Mouse (Mus musculus): ENCODE measurements around the gene Gls. TPM values are rescaled to one million over a fixed set of nuclear protein-coding genes. Genes with fewer than 3 reads are reported as not detected.

The Gls gene
- total and polyA plus RNA-seq, 3 experiments = 148 to 358 (median 311) TPM

DNA sequence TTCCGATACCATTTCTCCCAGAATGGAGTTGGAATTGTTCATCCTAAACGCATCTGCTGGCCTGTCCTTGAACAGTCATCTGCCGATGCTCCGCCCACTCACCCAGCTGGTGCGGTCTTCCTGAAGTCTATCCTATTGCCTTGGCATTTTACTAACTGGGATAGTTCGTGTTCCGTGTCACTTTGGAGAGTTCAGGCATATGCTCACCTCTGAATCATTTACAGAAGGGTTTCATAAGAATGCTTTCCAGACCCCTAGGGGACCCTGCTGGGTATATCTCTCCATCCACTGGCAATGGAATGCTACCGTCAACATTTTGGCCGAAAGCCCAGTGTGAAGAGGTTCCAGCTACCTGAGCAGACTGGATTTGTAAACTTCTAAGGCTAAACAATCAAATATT, 37.3 kb upstream of the Gls start:
- Histone ChIP-seq H3K4me1 (ENCODE audit: insufficient read depth, low read depth, low read length) (no peaks in the 10 kb centered on the region), H3K4me3 (ENCODE audit: low read depth, low read length) (no peak overlapping the region), H3K9me3 (replicated peaks) (no peaks in the 10 kb centered on the region), H3K27me3 (ENCODE audit: insufficient read depth, low read length) (peaks cover 15% of the 10 kb centered on the region), H3K36me3 (replicated peaks) (no peaks in the 10 kb centered on the region)
- no peak for TF ChIP-seq CTCF (IDR thresholded peaks at IDR 0.05; ENCODE audit: low read depth, low read length)
- TF ChIP-seq POLR2AphosphoS5 (IDR thresholded peaks at IDR 0.05; ENCODE audit: insufficient replicate concordance, low read depth, low read length) = no peak
- no peak for TF ChIP-seq TAL1 (conservative IDR thresholded peaks at IDR 0.05; ENCODE audit: low read depth, low read length)
- no peak for TF ChIP-seq GATA2 (IDR thresholded peaks at IDR 0.05; ENCODE audit: borderline replicate concordance, low read depth, low read length)
- TF ChIP-seq GATA1 (IDR thresholded peaks at IDR 0.05; ENCODE audit: borderline replicate concordance, low read length) = no peak
- ATAC-seq (ENCODE audit: extremely low read depth, insufficient number of reproducible peaks, low FRiP score, poor library complexity, severe bottlenecking) (no peak), DNase-seq (ENCODE audit: low spot score) (no peak)

DNA sequence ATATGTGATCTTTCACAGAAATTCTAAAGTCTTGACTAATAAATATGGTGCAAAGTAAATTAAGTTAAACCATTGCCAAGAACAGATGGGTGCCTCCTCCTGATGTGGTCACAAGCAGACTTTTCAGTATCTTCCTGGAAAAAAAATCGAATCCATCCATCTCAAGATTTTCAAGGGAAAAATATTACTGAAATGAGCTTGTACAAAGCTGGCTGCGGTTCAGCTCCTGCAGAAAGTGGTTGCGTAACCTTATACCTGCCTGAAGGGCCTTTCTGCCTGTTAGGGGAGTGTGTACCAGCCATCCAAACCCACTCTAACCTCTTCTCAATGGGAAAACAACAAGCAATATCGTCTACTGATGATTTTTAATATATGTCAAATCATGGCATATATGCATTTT, 36.6 kb upstream of the Gls start:
- TF ChIP-seq TAL1 (conservative IDR thresholded peaks at IDR 0.05; ENCODE audit: low read depth, low read length) (no peak), GATA1 (IDR thresholded peaks at IDR 0.05; ENCODE audit: borderline replicate concordance, low read length) (no peak), CTCF (IDR thresholded peaks at IDR 0.05; ENCODE audit: low read depth, low read length) (no peak), GATA2 (IDR thresholded peaks at IDR 0.05; ENCODE audit: borderline replicate concordance, low read depth, low read length) (no peak), POLR2AphosphoS5 (IDR thresholded peaks at IDR 0.05; ENCODE audit: insufficient replicate concordance, low read depth, low read length) (no peak)
- Histone ChIP-seq H3K4me1 (ENCODE audit: insufficient read depth, low read depth, low read length) (no peaks in the 10 kb centered on the region), H3K36me3 (replicated peaks) (no peaks in the 10 kb centered on the region), H3K9me3 (replicated peaks) (no peaks in the 10 kb centered on the region), H3K27me3 (ENCODE audit: insufficient read depth, low read length) (peaks cover 17% of the 10 kb centered on the region), H3K4me3 (ENCODE audit: low read depth, low read length) (no peak overlapping the region)
- no peak for DNase-seq (ENCODE audit: low spot score)
- ATAC-seq (ENCODE audit: extremely low read depth, insufficient number of reproducible peaks, low FRiP score, poor library complexity, severe bottlenecking) = no peak

DNA sequence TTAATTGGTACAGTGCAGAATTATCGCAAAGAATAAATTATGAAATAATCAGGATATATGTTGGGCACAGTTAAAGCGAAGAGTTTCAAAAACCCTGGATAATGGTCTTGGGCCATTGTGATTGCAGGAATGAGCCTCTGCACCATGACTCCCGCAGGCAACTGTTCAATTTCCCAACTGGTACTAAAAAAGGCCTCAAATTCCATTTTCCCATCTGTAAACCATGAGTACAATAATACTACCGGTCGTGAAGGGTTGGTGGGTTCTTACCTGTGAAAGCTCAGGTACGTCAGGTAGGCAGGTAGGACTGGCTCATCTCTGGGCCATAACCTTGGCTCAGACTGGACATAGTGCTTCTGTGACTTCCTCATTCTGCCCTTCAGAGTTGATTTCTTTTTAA, 35.0 kb upstream of the Gls start:
- Histone ChIP-seq H3K4me3 (ENCODE audit: low read depth, low read length) (no peak overlapping the region), H3K27me3 (ENCODE audit: insufficient read depth, low read length) (peaks cover 17% of the 10 kb centered on the region), H3K9me3 (replicated peaks) (no peaks in the 10 kb centered on the region), H3K36me3 (replicated peaks) (no peaks in the 10 kb centered on the region), H3K4me1 (ENCODE audit: insufficient read depth, low read depth, low read length) (no peaks in the 10 kb centered on the region)
- TF ChIP-seq GATA1 (IDR thresholded peaks at IDR 0.05; ENCODE audit: borderline replicate concordance, low read length) (no peak), GATA2 (IDR thresholded peaks at IDR 0.05; ENCODE audit: borderline replicate concordance, low read depth, low read length) (no peak), POLR2AphosphoS5 (IDR thresholded peaks at IDR 0.05; ENCODE audit: insufficient replicate concordance, low read depth, low read length) (no peak), CTCF (IDR thresholded peaks at IDR 0.05; ENCODE audit: low read depth, low read length) (no peak), TAL1 (conservative IDR thresholded peaks at IDR 0.05; ENCODE audit: low read depth, low read length) (no peak)
- DNase-seq (ENCODE audit: low spot score) = no peak
- ATAC-seq (ENCODE audit: extremely low read depth, insufficient number of reproducible peaks, low FRiP score, poor library complexity, severe bottlenecking) = no peak

DNA sequence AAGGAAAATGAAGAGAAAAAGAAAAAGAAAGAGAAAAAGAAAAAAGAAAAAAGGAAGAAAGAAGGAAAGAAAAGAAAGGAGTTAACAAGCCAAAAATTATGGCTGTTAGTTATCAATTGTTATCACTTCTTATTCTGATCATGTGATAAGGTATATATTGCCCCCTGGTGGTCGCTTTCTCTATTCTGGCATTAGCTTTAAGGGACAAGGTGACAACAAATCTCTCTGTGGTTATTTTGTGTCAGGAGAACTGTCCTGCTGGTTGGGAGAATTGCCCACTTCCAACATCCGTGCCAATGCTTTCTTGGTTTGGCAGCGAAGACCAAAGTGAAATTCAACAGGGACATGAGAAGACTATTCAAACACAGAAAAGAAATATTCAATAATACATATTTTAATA, 34.6 kb upstream of the Gls start:
- Histone ChIP-seq H3K9me3 (replicated peaks) (no peaks in the 10 kb centered on the region), H3K4me1 (ENCODE audit: insufficient read depth, low read depth, low read length) (no peaks in the 10 kb centered on the region), H3K36me3 (replicated peaks) (no peaks in the 10 kb centered on the region), H3K4me3 (ENCODE audit: low read depth, low read length) (no peak overlapping the region), H3K27me3 (ENCODE audit: insufficient read depth, low read length) (peaks cover 20% of the 10 kb centered on the region)
- TF ChIP-seq GATA1 (IDR thresholded peaks at IDR 0.05; ENCODE audit: borderline replicate concordance, low read length) (no peak), GATA2 (IDR thresholded peaks at IDR 0.05; ENCODE audit: borderline replicate concordance, low read depth, low read length) (no peak), CTCF (IDR thresholded peaks at IDR 0.05; ENCODE audit: low read depth, low read length) (0 out of 2 replicates have a peak, but pooled peaks have one; percentile 13), TAL1 (conservative IDR thresholded peaks at IDR 0.05; ENCODE audit: low read depth, low read length) (no peak)
- ATAC-seq (ENCODE audit: extremely low read depth, insufficient number of reproducible peaks, low FRiP score, poor library complexity, severe bottlenecking) (peak; percentile 28; the same call in 1 of the 2 replicates), DNase-seq (ENCODE audit: low spot score) (peak; percentile 13)

DNA sequence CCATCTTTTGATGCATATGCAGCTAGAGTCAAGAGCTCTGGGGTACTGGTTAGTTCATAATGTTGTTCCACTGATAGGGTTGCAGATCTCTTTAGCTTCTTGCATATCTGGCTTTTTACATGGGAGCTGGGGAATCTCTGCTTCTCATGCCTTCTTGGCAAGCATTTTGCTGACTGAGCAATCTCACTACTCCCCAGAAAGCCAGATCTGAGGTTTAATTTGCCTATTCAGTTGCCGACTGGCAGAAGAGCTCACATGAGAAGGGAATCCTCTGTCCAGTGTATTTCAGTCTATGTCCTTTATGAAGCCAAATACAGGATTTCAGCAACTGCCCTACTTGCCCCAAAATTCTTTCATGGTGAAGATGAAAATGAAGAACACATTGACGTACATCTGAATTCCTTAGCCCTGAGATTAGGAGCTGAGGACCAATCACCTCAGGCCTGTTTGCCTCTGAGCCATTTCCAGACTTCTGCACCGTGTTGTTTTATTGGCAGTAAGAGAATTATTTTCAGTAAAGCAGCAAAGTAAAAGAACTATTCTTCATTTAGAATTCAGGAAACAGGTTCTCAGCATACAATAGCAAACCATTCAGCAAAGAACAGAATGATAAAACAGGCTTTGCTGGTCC, 33.0 kb upstream of the Gls start:
- H3K9me3 ChIP-seq (replicated peaks) = no peaks in the 10 kb centered on the region
- H3K27me3 ChIP-seq (ENCODE audit: insufficient read depth, low read length) = peaks cover 25% of the 10 kb centered on the region
- H3K4me1 ChIP-seq (ENCODE audit: insufficient read depth, low read depth, low read length) = no peaks in the 10 kb centered on the region
- H3K4me3 ChIP-seq (ENCODE audit: low read depth, low read length) = no peak overlapping the region
- no peaks in the 10 kb centered on the region for H3K36me3 ChIP-seq (replicated peaks)
- no peak for TF ChIP-seq CTCF (IDR thresholded peaks at IDR 0.05; ENCODE audit: low read depth, low read length)
- no peak for TF ChIP-seq GATA1 (IDR thresholded peaks at IDR 0.05; ENCODE audit: borderline replicate concordance, low read length)
- TF ChIP-seq POLR2AphosphoS5 (IDR thresholded peaks at IDR 0.05; ENCODE audit: insufficient replicate concordance, low read depth, low read length) = no peak
- TF ChIP-seq TAL1 (conservative IDR thresholded peaks at IDR 0.05; ENCODE audit: low read depth, low read length) = no peak
- no peak for TF ChIP-seq GATA2 (IDR thresholded peaks at IDR 0.05; ENCODE audit: borderline replicate concordance, low read depth, low read length)
- DNase-seq (ENCODE audit: low spot score) (no peak), ATAC-seq (ENCODE audit: extremely low read depth, insufficient number of reproducible peaks, low FRiP score, poor library complexity, severe bottlenecking) (no peak)

DNA sequence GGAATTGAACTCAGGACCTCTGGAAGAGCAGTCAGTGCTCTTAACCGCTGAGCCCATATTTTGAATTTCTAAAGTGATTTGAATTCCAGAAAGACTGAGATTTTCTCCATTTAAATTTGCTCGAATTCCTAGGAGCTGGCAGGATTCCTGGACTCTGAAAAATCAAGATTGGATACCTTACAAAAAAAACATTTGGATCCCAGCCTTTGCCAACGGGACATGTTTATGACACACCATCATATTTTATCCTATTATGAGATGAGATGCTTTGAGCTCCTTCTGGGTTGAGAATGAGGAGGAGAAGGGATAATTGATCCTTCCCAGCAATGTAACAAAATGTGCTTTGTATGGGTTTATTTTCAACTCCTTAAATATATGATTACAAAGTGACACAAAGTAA, 31.3 kb upstream of the Gls start:
- no peaks in the 10 kb centered on the region for H3K4me1 ChIP-seq (ENCODE audit: insufficient read depth, low read depth, low read length)
- no peak for TF ChIP-seq CTCF (IDR thresholded peaks at IDR 0.05; ENCODE audit: low read depth, low read length)
- no peak for TF ChIP-seq POLR2AphosphoS5 (IDR thresholded peaks at IDR 0.05; ENCODE audit: insufficient replicate concordance, low read depth, low read length)
- TF ChIP-seq GATA2 (IDR thresholded peaks at IDR 0.05; ENCODE audit: borderline replicate concordance, low read depth, low read length) = no peak
- TF ChIP-seq TAL1 (conservative IDR thresholded peaks at IDR 0.05; ENCODE audit: low read depth, low read length) = no peak
- no peak for TF ChIP-seq GATA1 (IDR thresholded peaks at IDR 0.05; ENCODE audit: borderline replicate concordance, low read length)
- H3K27me3 ChIP-seq (ENCODE audit: insufficient read depth, low read length) = peaks cover 27% of the 10 kb centered on the region
- H3K9me3 ChIP-seq (replicated peaks) = no peaks in the 10 kb centered on the region
- no peaks in the 10 kb centered on the region for H3K36me3 ChIP-seq (replicated peaks)
- DNase-seq (ENCODE audit: low spot score) (no peak), ATAC-seq (ENCODE audit: extremely low read depth, insufficient number of reproducible peaks, low FRiP score, poor library complexity, severe bottlenecking) (no peak)
- H3K4me3 ChIP-seq (ENCODE audit: low read depth, low read length) = no peak overlapping the region

All from G1E (cell line).